Mouse (Mus musculus): ENCODE data around the gene Dot1l. TPM values are rescaled to one million over a fixed set of nuclear protein-coding genes. Genes with fewer than 3 reads are reported as not detected.

Gene Dot1l
- total RNA-seq, 2 experiments from 2014 or later: 24.6 TPM

GRCm38 (mm10) chr10:80757717-80758116 lies 2.7 kb downstream of the Dot1l start:
- peak; percentile 91 for DNase-seq

- no peak for DNase-seq
Measured at GRCm38 (mm10) chr10:80758651-80759050, 3.6 kb downstream of the Dot1l start.

DNA sequence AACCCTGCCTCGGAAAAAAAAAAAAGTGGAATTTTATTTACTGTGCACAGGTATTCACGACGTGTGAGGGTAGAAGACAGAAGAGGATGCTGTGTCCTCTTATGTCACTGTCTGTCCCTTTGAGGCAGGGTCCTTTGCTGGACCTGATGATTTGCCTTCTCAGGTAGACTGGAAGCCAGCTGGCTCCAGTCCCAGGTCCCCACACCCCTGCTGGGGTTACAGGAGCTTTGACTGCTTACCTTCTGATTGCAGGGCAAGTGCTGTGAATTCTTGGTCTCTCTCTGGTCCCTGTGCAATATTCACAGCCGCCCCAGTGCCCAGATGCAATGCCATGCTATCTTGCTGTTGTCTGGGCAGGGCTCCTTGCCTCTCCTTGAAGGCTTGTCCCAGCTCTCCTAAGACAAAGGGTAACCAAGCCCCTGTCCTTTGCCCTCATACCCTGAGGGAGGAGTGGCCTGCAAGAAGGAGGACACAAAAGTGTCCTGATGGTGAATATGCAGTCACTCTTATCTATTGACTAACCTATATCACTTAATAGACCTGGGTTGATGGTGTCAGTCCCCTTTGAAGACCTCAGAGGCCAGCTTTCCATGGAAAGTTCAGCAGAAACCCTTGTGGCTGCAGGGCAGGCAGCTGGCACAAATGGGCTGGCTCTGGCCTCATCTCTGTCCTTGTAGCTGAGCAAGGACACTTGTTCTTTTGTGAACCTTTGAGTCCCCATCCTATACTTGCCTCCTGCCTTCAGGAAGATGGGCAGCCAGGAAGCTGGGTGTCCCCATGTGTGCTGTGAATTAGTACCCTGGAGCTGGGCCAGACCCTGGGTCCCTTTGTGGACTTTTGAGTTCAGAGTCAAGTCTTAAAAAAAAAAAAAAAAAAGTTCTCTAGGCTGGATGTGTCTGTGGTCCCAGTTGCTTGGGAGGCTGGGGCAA lies 5.9 kb downstream of the Dot1l start:
- no peak for DNase-seq

GRCm38 (mm10) chr10:80761821-80762220 lies 6.8 kb downstream of the Dot1l start:
- no peak for DNase-seq

- DNase-seq: no peak
Measured at GRCm38 (mm10) chr10:80763502-80763901, 8.5 kb downstream of the Dot1l start.

DNA sequence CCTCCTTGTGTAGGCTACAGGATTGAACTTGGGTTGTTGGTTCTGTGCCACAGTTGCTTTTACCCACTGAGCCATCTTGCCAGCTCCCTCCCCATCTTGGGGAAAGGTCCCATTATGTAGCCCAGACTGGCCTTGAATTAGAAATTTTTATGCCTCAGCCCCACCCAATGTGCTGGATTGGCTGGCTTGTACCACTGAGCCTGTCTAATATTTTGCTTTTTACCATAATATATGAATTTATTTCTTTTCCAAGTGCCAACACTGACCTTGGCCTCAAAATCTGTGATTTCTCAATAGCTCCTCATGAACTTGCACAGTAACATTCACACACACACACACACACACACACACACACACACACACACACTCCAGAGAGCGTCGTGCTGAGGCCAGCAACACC lies 10.7 kb downstream of the Dot1l start:
- DNase-seq: no peak

DNA sequence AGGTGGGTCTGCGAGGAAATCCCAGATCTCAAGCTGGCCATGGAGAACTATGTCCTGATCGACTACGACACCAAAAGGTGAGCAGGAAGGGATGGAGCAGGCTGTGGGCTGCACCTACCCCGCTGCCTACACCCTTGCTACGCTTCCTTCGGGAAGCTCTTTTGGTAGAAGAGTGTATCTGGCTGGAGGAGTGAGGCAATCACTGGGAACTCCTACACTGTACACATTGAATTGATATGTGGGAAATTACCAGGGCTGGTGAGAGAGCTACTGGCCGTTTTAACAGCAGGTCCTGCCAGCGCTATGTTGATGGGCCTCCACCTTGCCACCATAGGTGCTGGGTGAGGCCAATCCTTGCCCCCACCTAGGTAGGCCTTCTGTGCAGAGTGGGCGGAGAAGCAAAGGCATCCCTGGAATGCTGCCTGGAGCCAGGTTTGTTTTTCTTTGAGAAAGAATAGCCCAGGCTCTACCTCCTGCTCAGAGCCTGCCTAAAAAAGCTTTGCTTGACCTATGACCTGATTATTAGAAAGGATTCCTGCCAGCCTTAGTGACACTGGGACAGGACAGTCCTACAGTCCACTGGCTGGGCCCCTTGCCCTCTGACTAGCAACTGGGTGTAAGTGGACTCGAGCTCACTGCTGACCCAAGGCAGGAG lies 11.3 kb downstream of the Dot1l start:
- no peak for DNase-seq

- no peak for DNase-seq
Measured at GRCm38 (mm10) chr10:80768365-80768764, 13.4 kb downstream of the Dot1l start.

GRCm38 (mm10) chr10:80773816-80774215 lies 18.8 kb downstream of the Dot1l start:
- no peak for DNase-seq

DNA sequence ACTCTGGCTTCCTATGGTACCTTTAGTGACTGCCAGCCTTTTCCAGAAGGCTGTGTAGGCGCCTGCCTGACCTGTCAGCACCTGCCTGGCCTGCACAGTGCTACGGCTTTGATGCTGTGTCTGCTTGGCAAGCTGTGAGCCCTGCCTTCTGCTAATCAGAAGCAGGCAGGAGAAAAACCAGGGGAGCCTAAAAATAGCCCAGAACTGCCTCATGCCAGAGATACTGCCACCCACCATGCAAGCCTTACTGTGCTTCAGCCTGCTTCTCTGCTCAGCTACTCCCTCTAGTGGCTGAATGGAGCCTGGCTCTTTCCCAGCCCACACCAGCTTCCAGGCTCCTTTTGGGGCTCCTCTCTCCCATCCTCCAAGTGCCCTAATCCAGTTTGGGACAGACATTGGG lies 19.5 kb downstream of the Dot1l start:
- DNase-seq: peak; percentile 83

DNA sequence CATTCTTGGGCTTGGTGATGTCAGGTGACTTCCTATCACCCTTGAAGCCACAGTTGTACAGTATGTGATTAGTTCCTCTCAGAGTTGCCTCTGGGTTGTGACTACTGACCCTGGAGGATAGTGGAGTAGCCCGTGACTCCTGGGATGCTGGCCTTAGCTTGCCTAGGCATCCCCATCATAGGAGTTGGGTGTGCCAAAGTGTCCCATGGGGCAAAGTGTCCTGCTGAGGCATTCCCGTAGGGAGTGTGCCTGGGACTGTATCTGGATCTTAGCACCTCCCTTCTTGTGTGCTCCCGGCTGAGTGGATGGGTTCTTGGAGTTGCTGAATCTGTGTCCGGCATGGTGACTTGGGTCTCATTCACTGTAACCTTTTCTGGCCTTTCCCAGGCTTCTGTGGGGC lies 20.0 kb downstream of the Dot1l start:
- no peak for DNase-seq

- peak; percentile 59 for DNase-seq
Measured at GRCm38 (mm10) chr10:80775731-80776130, 20.7 kb downstream of the Dot1l start.

DNA sequence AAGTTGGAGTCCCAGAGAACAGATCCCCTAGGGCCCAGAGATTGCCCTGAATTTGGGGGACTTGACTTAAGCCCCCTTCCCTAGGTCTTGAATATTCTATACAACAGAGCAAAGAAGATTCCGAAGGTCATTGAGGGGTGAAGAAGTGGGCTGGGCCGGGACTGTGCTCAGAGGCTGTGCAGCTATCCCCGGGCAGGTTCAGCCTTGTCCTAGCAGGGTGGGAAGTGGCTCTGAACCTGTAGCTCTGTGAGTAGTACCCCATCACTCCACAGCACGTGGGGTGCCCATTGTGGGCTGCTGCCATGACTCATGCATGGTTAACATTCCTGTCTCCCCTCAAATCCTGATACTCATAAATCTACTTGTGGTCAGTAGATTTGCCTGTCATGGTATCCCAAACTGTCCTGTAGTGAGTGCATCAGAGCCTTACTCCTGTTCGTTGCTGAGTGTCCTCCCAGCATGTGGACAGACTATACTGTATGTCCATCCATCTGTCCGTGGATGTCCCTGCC lies 21.4 kb downstream of the Dot1l start:
- no peak for DNase-seq

- no peak for DNase-seq
Measured at GRCm38 (mm10) chr10:80777123-80777522, 22.1 kb downstream of the Dot1l start.

DNA sequence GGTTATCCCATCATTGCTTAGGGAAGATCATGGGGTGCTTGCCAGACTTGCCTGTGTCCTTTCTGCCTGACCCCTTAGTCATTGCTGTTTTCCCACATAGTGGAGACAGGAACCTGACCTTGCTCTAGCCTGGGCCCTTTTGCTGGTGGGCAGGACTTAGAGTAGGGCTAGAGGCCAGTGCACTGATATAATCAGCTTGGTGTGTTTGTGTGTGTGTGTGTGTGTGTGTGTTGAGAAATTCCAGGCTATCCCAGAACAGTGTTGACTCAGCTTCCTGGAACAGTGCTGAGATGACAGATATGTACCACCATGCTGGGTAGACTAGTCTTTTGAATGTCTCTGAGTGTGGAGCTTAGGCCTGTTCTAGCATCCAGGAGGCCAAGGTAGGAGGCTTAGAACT lies 24.6 kb downstream of the Dot1l start:
- DNase-seq: no peak

DNA sequence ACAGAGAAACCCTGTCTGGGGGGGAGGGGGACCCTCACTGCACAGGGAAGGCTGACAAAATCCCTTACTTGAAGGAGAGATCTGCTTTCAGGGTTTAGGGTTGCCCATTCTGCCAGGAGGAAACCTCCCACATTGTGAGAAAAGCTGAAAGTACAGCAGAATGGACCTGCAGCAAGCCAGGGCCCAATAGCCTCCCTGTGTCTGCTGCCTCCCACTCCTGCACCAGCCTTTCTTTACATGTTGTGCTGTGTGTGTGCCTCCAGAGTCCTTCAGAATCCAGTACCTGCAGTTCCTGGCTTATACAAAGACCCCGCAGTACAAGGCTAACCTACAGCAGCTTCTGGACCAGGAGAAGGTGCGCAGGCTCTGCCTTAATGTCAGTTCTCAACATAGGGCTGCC lies 29.3 kb downstream of the Dot1l start:
- DNase-seq: no peak

- no peak for DNase-seq
Measured at GRCm38 (mm10) chr10:80784871-80785270, 29.9 kb downstream of the Dot1l start.

GRCm38 (mm10) chr10:80785963-80786362 lies 31.0 kb downstream of the Dot1l start:
- no peak for DNase-seq

- DNase-seq: no peak
Measured at GRCm38 (mm10) chr10:80787517-80787916, 32.5 kb downstream of the Dot1l start.

GRCm38 (mm10) chr10:80790761-80791404 lies 35.9 kb downstream of the Dot1l start:
- DNase-seq: no peak

DNA sequence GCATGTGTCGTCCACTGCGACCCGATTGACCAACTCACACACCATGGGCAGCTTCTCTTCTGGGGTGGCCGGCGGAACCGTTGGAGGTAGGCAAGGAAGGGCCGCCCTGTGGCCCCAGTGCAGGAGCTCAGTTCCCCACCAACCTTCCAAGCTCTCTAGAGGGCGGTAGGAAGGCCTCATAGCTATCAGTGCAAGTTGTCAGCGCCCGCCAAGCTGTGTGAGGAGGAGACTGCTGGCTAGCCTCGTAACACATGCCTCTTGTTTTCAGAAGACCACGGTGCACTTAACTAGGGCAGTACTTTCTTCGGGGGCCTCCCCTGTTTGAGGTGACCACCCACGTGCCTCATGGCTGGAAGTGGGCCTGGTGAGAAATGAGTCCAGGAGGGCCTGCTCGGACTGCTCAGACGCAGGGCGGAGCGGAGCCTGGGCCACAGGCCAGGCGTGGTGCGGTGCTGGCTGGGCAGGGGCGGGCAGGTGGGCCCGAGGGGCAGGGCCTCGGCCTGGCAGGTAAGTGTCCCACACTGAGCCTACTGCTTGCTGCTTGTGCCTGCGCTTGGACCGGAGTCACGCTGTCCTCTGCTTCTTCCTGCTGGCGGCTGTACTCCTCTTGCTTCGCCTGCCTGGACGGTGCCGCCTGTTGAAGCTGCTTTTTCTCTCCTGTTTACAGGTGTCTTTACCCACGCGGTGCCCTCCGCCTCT lies 36.6 kb downstream of the Dot1l start:
- DNase-seq: no peak
